Mouse (Mus musculus) liver, postnatal 0 days (tissue): ENCODE data around the gene Spop. TPM values are rescaled to one million over a fixed set of nuclear protein-coding genes. Genes with fewer than 3 reads are reported as not detected.

ENCODE experiments used
- ATAC-seq: fragments of 200-750 bp; cut with Nextera tagmentation; 2 replicates; pipeline ENCODE4 v1.8.0; 2017; ENCODE audit warnings: mild to moderate bottlenecking, moderate library complexity
- DNase-seq: peaks from one replicate; pipeline ENCODE4 v3.0.0-alpha.2; 2016
- H3K27ac ChIP-seq: fragments of 300-500 bp; sonication (generic); 2 replicates; pipeline ENCODE4 v1.5.1; 2014; ENCODE audit warnings: antibody characterized with exemption, moderate library complexity, mild to moderate bottlenecking, low read depth
- H3K27me3 ChIP-seq: fragments of 300-500 bp; sonication (generic); 2 replicates; pipeline ENCODE4 v1.6.1; 2014; ENCODE audit warnings: low read length, control low read depth, mixed read lengths; ENCODE audit not compliant: insufficient read depth
- H3K36me3 ChIP-seq: fragments of 300-500 bp; sonication (generic); replicated peaks from 2 replicates; pipeline ENCODE4 v1.6.1; 2014; ENCODE audit warnings: mild to moderate bottlenecking, control low read depth, low read length, moderate library complexity, mixed read lengths; ENCODE audit not compliant: insufficient read depth
- H3K4me1 ChIP-seq: fragments of 300-500 bp; sonication (generic); 2 replicates; pipeline ENCODE4 v1.6.1; 2014; ENCODE audit warnings: antibody characterized with exemption, mild to moderate bottlenecking, control low read depth; ENCODE audit not compliant: insufficient read depth
- H3K4me2 ChIP-seq: fragments of 300-500 bp; sonication (generic); 2 replicates; pipeline ENCODE4 v1.6.1; 2014; ENCODE audit warnings: low read depth, mild to moderate bottlenecking, low read length, moderate library complexity, mixed read lengths
- H3K4me3 ChIP-seq: fragments of 300-500 bp; sonication (generic); 2 replicates; pipeline ENCODE4 v1.5.1; 2014; ENCODE audit warnings: low read depth, low read length
- H3K9ac ChIP-seq: fragments of 300-500 bp; sonication (generic); replicated peaks from 2 replicates; pipeline ENCODE4 v1.6.1; 2014; ENCODE audit warnings: mild to moderate bottlenecking, moderate library complexity
- H3K9me3 ChIP-seq: fragments of 300-500 bp; sonication (generic); 2 replicates; pipeline ENCODE4 v1.6.1; 2016; ENCODE audit warnings: mild to moderate bottlenecking, control low read depth, low read length, mixed read lengths
- CTCF ChIP-seq: sonication (generic); IDR thresholded peaks from 2 replicates; pipeline ENCODE4 v1.5.1; 2016; ENCODE audit warnings: antibody characterized with exemption, low read depth
- EP300 ChIP-seq: IDR thresholded peaks from 2 replicates; pipeline ENCODE4 v1.6.1; 2016; ENCODE audit warnings: antibody characterized with exemption, low read depth, mild to moderate bottlenecking
- WGBS: fragments of 180-500 bp; shearing (Covaris S2); extraction: QIAGEN DNeasy Blood & Tissue Kit; methylation state at CpG from one replicate; pipeline ENCODE4 v1.1.7; 2014; ENCODE audit not compliant: insufficient replicate concordance; 5-methylcytosine and 5-hydroxymethylcytosine counted together
- polyA plus RNA-seq: library from polyadenylated mRNA; unstranded; fragments of >200 nt; fragmentation: Nextera tagmentation; extraction: Ambion mirVana; gene quantifications from 2 replicates; pipeline ENCODE4 v1.2.1, GENCODE M21; 2015

Spop gene
- polyA plus RNA-seq, result 42.4 and 53.2 TPM in 2 replicates

GRCm38 (mm10) chr11:95413641-95414535 is at the start of gene Spop:
Spop (plus strand) TSS chr11:95414080.
- 0 out of 2 replicates have a peak, but pooled peaks have one; percentile 17 for TF ChIP-seq EP300
- TF ChIP-seq CTCF, result no peak

GRCm38 (mm10) chr11:95364388-95364787 is 49.5 kb upstream of the Spop start:
- Histone ChIP-seq H3K9me3 (no peaks in the 10 kb centered on the region), H3K9ac (no peak overlapping the region), H3K4me2 (no peak overlapping the region), H3K27ac (no peak overlapping the region), H3K4me1 (peaks cover 15% of the 10 kb centered on the region), H3K4me3 (no peak overlapping the region), H3K27me3 (no peaks in the 10 kb centered on the region), H3K36me3 (peaks cover 77% of the 10 kb centered on the region)
- 84% methylated on average over 5 of the region's 5 CpGs for WGBS
- TF ChIP-seq CTCF, result no peak
- TF ChIP-seq EP300, result no peak
- no peak for DNase-seq
- no peak for ATAC-seq

More at GRCm38 (mm10) chr11:95413641-95414535, at the start of gene Spop:
- no peaks in the 10 kb centered on the region for H3K27me3 ChIP-seq
- WGBS, result under 1% methylated on average over 37 of the region's 58 CpGs
- H3K27ac ChIP-seq, result peak within 1 kb of the TSS; percentile 94
- peaks cover 18% of the 10 kb centered on the region for H3K4me1 ChIP-seq
- H3K4me3 ChIP-seq, result peak within 1 kb of the TSS; percentile 80
- DNase-seq (peak; percentile 96), ATAC-seq (peak; percentile 93)
- peak within 1 kb of the TSS; percentile 82 for H3K9ac ChIP-seq
- H3K4me2 ChIP-seq, result peak within 1 kb of the TSS; percentile 69
- H3K36me3 ChIP-seq, result no peaks in the 10 kb centered on the region; the same call in 1 of the 2 replicates
- H3K9me3 ChIP-seq, result no peaks in the 10 kb centered on the region

GRCm38 (mm10) chr11:95365596-95365995 is 48.3 kb upstream of the Spop start:
- no peak overlapping the region for H3K4me2 ChIP-seq
- H3K4me1 ChIP-seq, result peaks cover 22% of the 10 kb centered on the region
- DNase-seq (no peak), ATAC-seq (no peak)
- WGBS, result 83% methylated on average over 10 of the region's 10 CpGs
- H3K27ac ChIP-seq, result 0 out of 2 replicates have a peak overlapping the region, but pooled peaks have one; percentile 11
- peaks cover 78% of the 10 kb centered on the region for H3K36me3 ChIP-seq
- no peak overlapping the region for H3K4me3 ChIP-seq
- H3K9ac ChIP-seq, result no peak overlapping the region
- no peaks in the 10 kb centered on the region for H3K27me3 ChIP-seq
- TF ChIP-seq EP300, result no peak
- TF ChIP-seq CTCF, result no peak
- no peaks in the 10 kb centered on the region for H3K9me3 ChIP-seq

GRCm38 (mm10) chr11:95366280-95366897 is 47.5 kb upstream of the Spop start:
- peak overlapping the region; percentile 39; the same call in 1 of the 2 replicates for H3K27ac ChIP-seq
- ATAC-seq (no peak), DNase-seq (no peak)
- TF ChIP-seq EP300 (no peak), CTCF (no peak; the same call in 1 of the 2 replicates)
- H3K27me3 ChIP-seq, result no peaks in the 10 kb centered on the region
- H3K4me2 ChIP-seq, result no peak overlapping the region
- 89% methylated on average over 6 of the region's 6 CpGs for WGBS
- no peak overlapping the region for H3K9ac ChIP-seq
- no peak overlapping the region for H3K4me3 ChIP-seq
- H3K4me1 ChIP-seq, result peaks cover 22% of the 10 kb centered on the region
- H3K36me3 ChIP-seq, result peaks cover 79% of the 10 kb centered on the region
- H3K9me3 ChIP-seq, result no peaks in the 10 kb centered on the region

GRCm38 (mm10) chr11:95367011-95367735 is 46.7 kb upstream of the Spop start:
- H3K36me3 ChIP-seq, result peaks cover 85% of the 10 kb centered on the region
- WGBS, result 58% methylated on average over 8 of the region's 8 CpGs

More at GRCm38 (mm10) chr11:95367011-95367735, 46.7 kb upstream of the Spop start:
- H3K27ac ChIP-seq, result no peak overlapping the region
- H3K4me3 ChIP-seq, result no peak overlapping the region
- peaks cover 22% of the 10 kb centered on the region for H3K4me1 ChIP-seq
- no peak overlapping the region for H3K9ac ChIP-seq
- DNase-seq (no peak), ATAC-seq (no peak)
- no peaks in the 10 kb centered on the region for H3K9me3 ChIP-seq
- TF ChIP-seq EP300 (no peak), CTCF (no peak)
- H3K4me2 ChIP-seq, result no peak overlapping the region
- no peaks in the 10 kb centered on the region for H3K27me3 ChIP-seq
